Mouse (Mus musculus) lung, postnatal 0 days (tissue): ENCODE data around the gene Pnmt. TPM values are rescaled to one million over a fixed set of nuclear protein-coding genes. Genes with fewer than 3 reads are reported as not detected.
"Not testable (repeated sequence)": the region's sequence is repeated elsewhere in the genome, so short reads cannot be mapped to it uniquely, and the experiment has no call there.

Source experiments
- ATAC-seq: fragments of 200-750 bp; cut with Nextera tagmentation; 2 replicates; pipeline ENCODE4 v1.8.0; 2017; ENCODE audit warnings: moderate library complexity
- DNase-seq: peaks from one replicate; pipeline ENCODE4 v3.0.0-alpha.2; 2016; ENCODE audit warnings: low spot score
- H3K27ac ChIP-seq: fragments of 300-500 bp; sonication (generic); 2 replicates; pipeline ENCODE4 v1.5.1; 2014; ENCODE audit warnings: antibody characterized with exemption, mild to moderate bottlenecking, low read length, mixed read lengths
- H3K27me3 ChIP-seq: fragments of 300-500 bp; sonication (generic); replicated peaks from 2 replicates; pipeline ENCODE4 v1.6.1; 2014; ENCODE audit warnings: low read length, mixed read lengths; ENCODE audit not compliant: insufficient read depth
- H3K36me3 ChIP-seq: fragments of 300-500 bp; sonication (generic); 2 replicates; pipeline ENCODE4 v1.6.1; 2014; ENCODE audit warnings: low read length, mixed read lengths; ENCODE audit not compliant: insufficient read depth
- H3K4me1 ChIP-seq: fragments of 300-500 bp; sonication (generic); 2 replicates; pipeline ENCODE4 v1.6.1; 2014; ENCODE audit warnings: antibody characterized with exemption, low read depth, low read length, mixed read lengths; ENCODE audit not compliant: insufficient read depth
- H3K4me2 ChIP-seq: fragments of 300-500 bp; sonication (generic); replicated peaks from 2 replicates; pipeline ENCODE4 v1.6.1; 2014; ENCODE audit warnings: low read depth, mild to moderate bottlenecking, low read length, moderate library complexity, mixed read lengths
- H3K4me3 ChIP-seq: fragments of 300-500 bp; sonication (generic); 2 replicates; pipeline ENCODE4 v1.5.1; 2014; ENCODE audit warnings: low read depth, low read length
- H3K9ac ChIP-seq: fragments of 300-500 bp; sonication (generic); replicated peaks from 2 replicates; pipeline ENCODE4 v1.6.1; 2014; ENCODE audit warnings: low read depth, mild to moderate bottlenecking
- H3K9me3 ChIP-seq: fragments of 300-500 bp; sonication (generic); 2 replicates; pipeline ENCODE4 v1.6.1; 2016; ENCODE audit warnings: low read length, mixed read lengths
- CTCF ChIP-seq: IDR thresholded peaks from 2 replicates; pipeline ENCODE4 v1.5.1; 2016; ENCODE audit warnings: antibody characterized with exemption, mild to moderate bottlenecking
- EP300 ChIP-seq: IDR thresholded peaks from 2 replicates; pipeline ENCODE4 v1.6.1; 2016; ENCODE audit warnings: antibody characterized with exemption, mild to moderate bottlenecking, control low read depth
- WGBS: fragments of 180-500 bp; shearing (Covaris S2); extraction: QIAGEN DNeasy Blood & Tissue Kit; methylation state at CpG from one replicate; pipeline ENCODE4 v1.1.7; 2014; 5-methylcytosine and 5-hydroxymethylcytosine counted together
- polyA plus RNA-seq: library from polyadenylated mRNA; unstranded; fragments of >200 nt; fragmentation: Nextera tagmentation; extraction: Ambion mirVana; gene quantifications from 2 replicates; pipeline ENCODE4 v1.2.1, GENCODE M21; 2015

Gene Pnmt
- polyA plus RNA-seq, 1 experiment from 2014 or later: not detected

DNA sequence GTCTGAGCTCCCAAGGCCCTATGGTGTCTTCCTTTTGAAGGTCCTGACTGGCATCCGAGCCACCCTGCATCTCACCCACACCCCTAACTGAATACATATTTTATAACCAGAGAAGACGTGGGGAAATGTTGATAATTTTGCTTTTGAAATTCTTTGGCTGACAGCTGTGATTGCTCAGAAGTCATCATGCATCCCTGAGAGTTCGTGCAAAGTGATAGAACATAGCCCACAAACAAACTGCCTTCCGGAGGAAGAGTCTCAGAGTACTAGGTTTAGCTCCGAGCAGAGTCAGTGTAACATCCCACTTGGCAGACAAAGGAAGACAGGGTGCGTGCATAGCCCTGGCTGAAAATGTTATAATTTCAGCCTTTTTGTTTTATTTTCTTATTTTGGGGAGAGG is 13.0 kb upstream of the Pnmt start:
- no peak overlapping the region for H3K9ac ChIP-seq
- no peak for ATAC-seq
- 0 out of 2 replicates have a peak, but pooled peaks cover 2% of the 10 kb centered on the region for H3K4me1 ChIP-seq
- no peaks in the 10 kb centered on the region for H3K27me3 ChIP-seq
- no peak overlapping the region for H3K27ac ChIP-seq
- no peak overlapping the region for H3K4me3 ChIP-seq
- WGBS: 74% methylated on average over 6 of the region's 6 CpGs
- H3K4me2 ChIP-seq: no peak overlapping the region
- H3K9me3 ChIP-seq: no peaks in the 10 kb centered on the region
- H3K36me3 ChIP-seq: peaks cover 32% of the 10 kb centered on the region
- TF ChIP-seq CTCF (no peak), EP300 (no peak)
- DNase-seq: no peak

- peaks cover 40% of the 10 kb centered on the region for H3K36me3 ChIP-seq
- no peak overlapping the region for H3K4me3 ChIP-seq
- WGBS: 57% methylated on average over 8 of the region's 8 CpGs
- ATAC-seq: no peak
- no peak overlapping the region for H3K9ac ChIP-seq
- no peak overlapping the region for H3K4me2 ChIP-seq
- TF ChIP-seq CTCF (no peak), EP300 (no peak)
- no peaks in the 10 kb centered on the region for H3K9me3 ChIP-seq
- 0 out of 2 replicates have a peak, but pooled peaks cover 2% of the 10 kb centered on the region for H3K4me1 ChIP-seq
- H3K27me3 ChIP-seq: no peaks in the 10 kb centered on the region
- H3K27ac ChIP-seq: no peak overlapping the region
- DNase-seq: no peak
These were observed 12.0 kb upstream of the Pnmt start for GRCm38 (mm10) chr11:98374266-98374665.

GRCm38 (mm10) chr11:98376756-98377155 is 9.5 kb upstream of the Pnmt start:
- H3K4me3 ChIP-seq: no peak overlapping the region
- peaks cover 46% of the 10 kb centered on the region for H3K36me3 ChIP-seq
- DNase-seq (no peak), ATAC-seq (no peak)
- no peak for TF ChIP-seq EP300
- H3K9ac ChIP-seq: no peak overlapping the region
- H3K27me3 ChIP-seq: no peaks in the 10 kb centered on the region
- H3K27ac ChIP-seq: no peak overlapping the region
- H3K4me1 ChIP-seq: no peaks in the 10 kb centered on the region
- WGBS: 77% methylated on average over 5 of the region's 5 CpGs
- H3K9me3 ChIP-seq: no peaks in the 10 kb centered on the region
- no peak overlapping the region for H3K4me2 ChIP-seq

- DNase-seq (no peak), ATAC-seq (no peak)
- Histone ChIP-seq H3K4me2 (no peak overlapping the region), H3K9me3 (no peaks in the 10 kb centered on the region), H3K9ac (no peak overlapping the region), H3K27me3 (no peaks in the 10 kb centered on the region), H3K4me3 (no peak overlapping the region), H3K27ac (no peak overlapping the region), H3K36me3 (peaks cover 46% of the 10 kb centered on the region), H3K4me1 (no peaks in the 10 kb centered on the region)
- TF ChIP-seq CTCF: no peak
- no peak for TF ChIP-seq EP300
- 79% methylated on average over 11 of the region's 11 CpGs for WGBS
These were observed 8.5 kb upstream of the Pnmt start for GRCm38 (mm10) chr11:98377787-98378186.

DNA sequence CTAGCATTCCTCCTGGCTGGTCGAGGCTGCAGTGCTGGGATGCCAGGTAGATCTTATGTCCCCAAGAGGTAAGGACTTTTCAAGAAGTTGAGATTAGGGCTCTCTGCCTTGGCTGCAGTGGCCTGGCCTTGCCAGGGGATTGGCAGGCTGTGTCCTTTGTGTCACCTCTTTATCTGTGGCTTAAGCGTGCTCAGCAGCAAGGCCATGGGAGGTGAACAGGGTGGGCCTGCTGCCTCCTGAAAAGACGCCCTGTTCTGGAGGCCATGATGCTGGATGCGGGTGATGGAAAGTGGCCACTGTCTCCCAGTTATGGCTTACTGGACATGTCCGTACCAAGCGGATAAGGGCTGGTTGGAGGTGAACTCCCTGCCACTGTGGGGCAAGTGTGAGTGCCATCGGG is 6.9 kb upstream of the Pnmt start:
- no peak for TF ChIP-seq EP300
- no peak for TF ChIP-seq CTCF
- H3K36me3 ChIP-seq: peaks cover 46% of the 10 kb centered on the region
- H3K27me3 ChIP-seq: no peaks in the 10 kb centered on the region
- H3K9ac ChIP-seq: no peak overlapping the region
- ATAC-seq (peak; percentile 45; the same call in 1 of the 2 replicates), DNase-seq (no peak)
- WGBS: 68% methylated on average over 7 of the region's 7 CpGs
- no peaks in the 10 kb centered on the region for H3K9me3 ChIP-seq
- no peak overlapping the region for H3K4me2 ChIP-seq
- H3K4me3 ChIP-seq: no peak overlapping the region
- H3K27ac ChIP-seq: no peak overlapping the region
- no peaks in the 10 kb centered on the region for H3K4me1 ChIP-seq

- H3K9ac ChIP-seq: no peak overlapping the region
- no peak for DNase-seq
- ATAC-seq: no peak
- no peak for TF ChIP-seq EP300
- no peak for TF ChIP-seq CTCF
- H3K27ac ChIP-seq: no peak overlapping the region
- peaks cover 43% of the 10 kb centered on the region for H3K36me3 ChIP-seq
- no peak overlapping the region for H3K4me2 ChIP-seq
- no peak overlapping the region for H3K4me3 ChIP-seq
- H3K4me1 ChIP-seq: no peaks in the 10 kb centered on the region
- H3K27me3 ChIP-seq: no peaks in the 10 kb centered on the region
- 72% methylated on average over 6 of the region's 6 CpGs for WGBS
- no peaks in the 10 kb centered on the region for H3K9me3 ChIP-seq
These were observed 6.1 kb upstream of the Pnmt start for GRCm38 (mm10) chr11:98380106-98380505.

- no peak for TF ChIP-seq EP300
- Histone ChIP-seq H3K27ac (no peak overlapping the region), H3K36me3 (peaks cover 28% of the 10 kb centered on the region), H3K27me3 (peaks cover 1% of the 10 kb centered on the region; the same call in 1 of the 2 replicates), H3K9ac (no peak overlapping the region), H3K4me3 (no peak overlapping the region), H3K9me3 (no peaks in the 10 kb centered on the region), H3K4me2 (no peak overlapping the region), H3K4me1 (no peaks in the 10 kb centered on the region)
- no peak for ATAC-seq
- WGBS: 88% methylated on average over 2 of the region's 2 CpGs
- DNase-seq: no peak
These were observed 4.6 kb upstream of the Pnmt start for GRCm38 (mm10) chr11:98381651-98382050.

DNA sequence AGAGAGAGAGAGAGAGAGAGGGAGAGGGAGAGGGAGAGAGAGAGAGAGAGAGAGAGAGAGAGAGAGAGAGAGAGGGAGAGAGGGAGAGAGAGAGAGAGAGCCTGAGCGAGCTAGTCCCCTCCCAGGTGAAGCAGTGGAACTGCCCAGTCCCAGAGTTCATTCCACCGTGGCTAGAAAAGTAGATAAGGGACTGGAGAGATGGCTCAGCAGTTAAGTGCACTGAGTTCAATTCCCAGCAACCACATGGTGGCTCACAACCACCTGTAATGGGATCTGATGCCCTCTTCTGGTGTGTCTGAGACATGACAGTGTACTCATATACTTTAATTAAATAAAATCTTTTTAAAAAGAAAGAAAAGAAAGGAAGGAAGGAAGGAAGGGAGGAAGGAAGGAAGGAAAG is 3.8 kb upstream of the Pnmt start:
- H3K4me2 ChIP-seq, H3K9me3 ChIP-seq, H3K27ac ChIP-seq, H3K9ac ChIP-seq, H3K4me1 ChIP-seq, DNase-seq, ATAC-seq, H3K27me3 ChIP-seq, H3K4me3 ChIP-seq: not testable (repeated sequence)
- peaks cover 20% of the 10 kb centered on the region for H3K36me3 ChIP-seq
- 20% methylated on average over 2 of the region's 2 CpGs for WGBS
